Mouse (Mus musculus) hindbrain, postnatal 0 days (tissue): ENCODE results near the gene Cpt2. TPM values are rescaled to one million over a fixed set of nuclear protein-coding genes. Genes with fewer than 3 reads are reported as not detected.
A peak's percentile ranks its signal among the peaks of the same experiment; 100 is the strongest.

Source experiments
- ATAC-seq: fragments of 200-750 bp; cut with Nextera tagmentation; 2 replicates; pipeline ENCODE4 v1.8.0; 2017; ENCODE audit warnings: mild to moderate bottlenecking, moderate TSS enrichment, moderate library complexity
- DNase-seq: peaks from one replicate; pipeline ENCODE4 v3.0.0-alpha.2; 2015; ENCODE audit warnings: low spot score
- H3K27ac ChIP-seq: fragments of 300-500 bp; sonication (generic); 2 replicates; pipeline ENCODE4 v1.5.1; 2014; ENCODE audit warnings: mild to moderate bottlenecking
- H3K27me3 ChIP-seq: fragments of 300-500 bp; sonication (generic); 2 replicates; pipeline ENCODE4 v1.6.1; 2014; ENCODE audit warnings: low read length, mixed read lengths; ENCODE audit not compliant: insufficient read depth
- H3K36me3 ChIP-seq: fragments of 300-500 bp; sonication (generic); 2 replicates; pipeline ENCODE4 v1.6.1; 2014; ENCODE audit warnings: low read length, mixed read lengths; ENCODE audit not compliant: insufficient read depth
- H3K4me1 ChIP-seq: fragments of 300-500 bp; sonication (generic); 2 replicates; pipeline ENCODE4 v1.6.1; 2014; ENCODE audit warnings: antibody characterized with exemption, low read length, mixed read lengths; ENCODE audit not compliant: insufficient read depth
- H3K4me2 ChIP-seq: fragments of 300-500 bp; sonication (generic); 2 replicates; pipeline ENCODE4 v1.6.1; 2014; ENCODE audit warnings: low read depth, mild to moderate bottlenecking, low read length, moderate library complexity, mixed read lengths
- H3K4me3 ChIP-seq: fragments of 300-500 bp; sonication (generic); 2 replicates; pipeline ENCODE4 v1.5.1; 2014; ENCODE audit warnings: low read length
- H3K9ac ChIP-seq: fragments of 300-500 bp; sonication (generic); replicated peaks from 2 replicates; pipeline ENCODE4 v1.6.1; 2014; ENCODE audit warnings: mild to moderate bottlenecking, low read length, moderate library complexity, mixed read lengths
- H3K9me3 ChIP-seq: fragments of 300-500 bp; sonication (generic); 2 replicates; pipeline ENCODE4 v1.6.1; 2016; ENCODE audit warnings: low read length, mixed read lengths
- CTCF ChIP-seq: IDR thresholded peaks from 2 replicates; pipeline ENCODE4 v1.5.1; 2016; ENCODE audit warnings: antibody characterized with exemption, control low read depth, low read depth
- WGBS: fragments of 180-500 bp; shearing (Covaris S2); extraction: QIAGEN DNeasy Blood & Tissue Kit; methylation state at CpG from one replicate; pipeline ENCODE4 v1.1.7; 2014; 5-methylcytosine and 5-hydroxymethylcytosine counted together
- polyA plus RNA-seq: library from polyadenylated mRNA; unstranded; fragments of >200 nt; fragmentation: Nextera tagmentation; extraction: Ambion mirVana; gene quantifications from 2 replicates; pipeline ENCODE4 v1.2.1, GENCODE M21; 2015
- total RNA-seq: library from RNA; depleted of rRNA; stranded (reverse); fragments of >200 nt; gene quantifications from 2 replicates; pipeline ENCODE4 v1.2.3, GENCODE M21; 2014

Gene Cpt2
- total and polyA plus RNA-seq, 2 experiments from 2014 or later = 13.8 to 17.4 TPM

GRCm38 (mm10) chr4:107900206-107900605 lies 23.2 kb downstream of the Cpt2 start:
- H3K27me3 ChIP-seq = no peaks in the 10 kb centered on the region
- H3K9ac ChIP-seq = no peak overlapping the region
- H3K4me3 ChIP-seq = no peak overlapping the region
- H3K36me3 ChIP-seq = peaks cover 21% of the 10 kb centered on the region
- ATAC-seq = no peak
- no peak overlapping the region for H3K27ac ChIP-seq
- no peaks in the 10 kb centered on the region for H3K9me3 ChIP-seq
- no peak for TF ChIP-seq CTCF
- no peak overlapping the region for H3K4me2 ChIP-seq
- DNase-seq = no peak
- WGBS = 97% methylated on average over 3 of the region's 3 CpGs
- H3K4me1 ChIP-seq = no peaks in the 10 kb centered on the region

DNA sequence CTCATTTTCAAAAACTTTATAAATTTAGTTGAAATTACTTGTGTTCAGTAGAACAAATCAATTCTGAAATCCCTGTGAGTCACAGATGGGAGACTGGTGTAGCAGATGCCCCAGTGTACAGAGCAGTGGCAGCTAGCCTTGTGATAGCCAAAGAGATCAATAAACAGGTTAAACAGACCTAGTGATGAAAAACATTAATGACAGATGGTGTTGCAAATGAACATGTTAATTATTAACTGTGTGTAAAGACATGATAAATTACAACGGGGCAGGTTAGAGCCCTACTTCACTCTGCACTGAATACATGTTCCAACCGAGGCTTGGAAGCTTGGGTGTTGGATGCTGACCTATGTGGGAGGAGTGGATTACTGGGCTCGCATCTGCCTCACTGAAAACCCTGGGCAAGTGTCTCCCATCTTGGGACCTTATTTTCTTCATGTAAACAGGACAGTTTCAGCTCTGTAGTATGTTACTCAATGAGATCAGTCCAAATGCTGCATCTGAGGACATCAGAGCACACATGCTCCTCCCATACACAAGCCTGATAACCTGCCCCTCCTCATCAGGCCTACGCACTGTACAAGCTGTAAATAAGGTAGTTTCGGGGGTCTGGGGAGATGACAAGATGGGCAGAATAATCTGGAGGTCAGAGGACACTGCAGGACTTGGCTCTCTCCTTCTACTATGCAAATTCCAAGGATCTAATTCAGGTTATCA lies 24.0 kb downstream of the Cpt2 start:
- Histone ChIP-seq H3K36me3 (peaks cover 26% of the 10 kb centered on the region), H3K9me3 (no peaks in the 10 kb centered on the region), H3K4me1 (no peaks in the 10 kb centered on the region), H3K4me3 (no peak overlapping the region), H3K27ac (no peak overlapping the region), H3K4me2 (no peak overlapping the region), H3K27me3 (no peaks in the 10 kb centered on the region), H3K9ac (no peak overlapping the region)
- no peak for TF ChIP-seq CTCF
- no peak for ATAC-seq
- WGBS = 86% methylated on average over 5 of the region's 5 CpGs
- no peak for DNase-seq

- H3K36me3 ChIP-seq = peaks cover 25% of the 10 kb centered on the region
- H3K4me2 ChIP-seq = no peak overlapping the region
- DNase-seq (peak; percentile 69), ATAC-seq (no peak)
- peak; percentile 73 for TF ChIP-seq CTCF
- no peak overlapping the region for H3K27ac ChIP-seq
- no peaks in the 10 kb centered on the region for H3K9me3 ChIP-seq
- no peak overlapping the region for H3K9ac ChIP-seq
- H3K4me1 ChIP-seq = 0 out of 2 replicates have a peak, but pooled peaks cover 3% of the 10 kb centered on the region
- WGBS = 80% methylated on average over 2 of the region's 2 CpGs
- no peak overlapping the region for H3K4me3 ChIP-seq
- H3K27me3 ChIP-seq = no peaks in the 10 kb centered on the region
These were observed 30.7 kb downstream of the Cpt2 start for GRCm38 (mm10) chr4:107892663-107893062.

- WGBS = under 1% methylated on average over 48 of the region's 48 CpGs
- peak; percentile 97 for DNase-seq
These were observed 33.5 kb downstream of the Cpt2 start, which contains the start of gene 0610037L13Rik for GRCm38 (mm10) chr4:107889731-107890432. Gene 0610037L13Rik (plus strand): TSS chr4:107889813.

DNA sequence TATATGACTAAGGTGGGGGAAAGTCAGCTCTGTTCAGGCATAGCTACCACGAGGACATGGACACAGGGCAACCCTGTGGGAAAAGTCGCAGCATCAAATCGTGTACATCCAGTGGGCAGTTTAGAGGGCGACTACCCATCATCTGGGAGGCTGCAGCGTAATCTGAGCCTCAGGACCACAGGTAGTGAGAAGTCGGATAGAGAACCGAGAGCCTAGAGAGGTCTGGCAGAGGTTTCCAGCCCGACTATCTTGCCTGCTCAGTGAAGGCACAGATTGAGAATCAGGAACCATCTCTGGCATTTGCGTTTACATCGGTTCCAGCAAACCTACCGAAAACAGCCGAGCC lies 34.1 kb downstream of the Cpt2 start:
- 2% methylated on average over 12 of the region's 12 CpGs for WGBS
- H3K9ac ChIP-seq = peak overlapping the region; percentile 65
- H3K9me3 ChIP-seq = no peaks in the 10 kb centered on the region
- peak overlapping the region; percentile 81 for H3K4me2 ChIP-seq
- no peak for TF ChIP-seq CTCF
- DNase-seq (no peak), ATAC-seq (peak; percentile 48)
- H3K4me1 ChIP-seq = 0 out of 2 replicates have a peak, but pooled peaks cover 3% of the 10 kb centered on the region
- H3K36me3 ChIP-seq = peaks cover 26% of the 10 kb centered on the region
- peak overlapping the region; percentile 87 for H3K27ac ChIP-seq
- H3K4me3 ChIP-seq = peak overlapping the region; percentile 49
- H3K27me3 ChIP-seq = no peaks in the 10 kb centered on the region

More at GRCm38 (mm10) chr4:107889731-107890432, 33.5 kb downstream of the Cpt2 start, which contains the start of gene 0610037L13Rik:
- Histone ChIP-seq H3K4me2 (peak within 1 kb of the TSS; percentile 81), H3K27me3 (no peaks in the 10 kb centered on the region), H3K27ac (peak within 1 kb of the TSS; percentile 87), H3K4me3 (peak within 1 kb of the TSS; percentile 49), H3K4me1 (0 out of 2 replicates have a peak, but pooled peaks cover 3% of the 10 kb centered on the region), H3K36me3 (peaks cover 27% of the 10 kb centered on the region), H3K9me3 (no peaks in the 10 kb centered on the region), H3K9ac (peak within 1 kb of the TSS; percentile 65)
- no peak for TF ChIP-seq CTCF
- ATAC-seq = peak; percentile 94

DNA sequence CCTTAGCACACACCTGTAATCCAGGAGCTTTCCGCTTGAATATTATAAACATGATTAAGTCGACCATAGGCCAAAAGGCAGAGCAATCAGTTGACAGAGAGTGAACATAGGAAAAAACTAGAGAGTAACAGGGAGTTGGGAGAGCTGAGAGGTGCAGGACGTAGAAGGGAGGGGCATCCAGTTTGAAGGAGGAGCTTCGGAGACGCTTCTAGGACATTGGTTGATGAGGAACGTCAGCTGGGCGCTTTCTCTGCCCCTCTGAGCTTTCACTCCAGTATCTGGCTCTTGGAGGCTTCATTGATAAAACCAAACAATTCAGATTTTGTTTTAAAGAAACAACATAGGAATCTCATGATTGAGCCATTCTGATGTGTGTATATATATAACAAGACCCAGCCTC lies 37.0 kb downstream of the Cpt2 start:
- Histone ChIP-seq H3K9ac (no peak overlapping the region), H3K9me3 (no peaks in the 10 kb centered on the region), H3K4me3 (no peak overlapping the region), H3K27me3 (no peaks in the 10 kb centered on the region), H3K27ac (no peak overlapping the region), H3K36me3 (peaks cover 37% of the 10 kb centered on the region), H3K4me1 (0 out of 2 replicates have a peak, but pooled peaks cover 3% of the 10 kb centered on the region), H3K4me2 (no peak overlapping the region)
- ATAC-seq (no peak), DNase-seq (no peak)
- 74% methylated on average over 7 of the region's 7 CpGs for WGBS
- no peak for TF ChIP-seq CTCF

GRCm38 (mm10) chr4:107881631-107882030 lies 41.8 kb downstream of the Cpt2 start:
- no peaks in the 10 kb centered on the region for H3K9me3 ChIP-seq
- no peak overlapping the region for H3K4me2 ChIP-seq
- ATAC-seq (no peak), DNase-seq (no peak)
- H3K36me3 ChIP-seq = peaks cover 33% of the 10 kb centered on the region
- H3K4me3 ChIP-seq = no peak overlapping the region
- no peak overlapping the region for H3K9ac ChIP-seq
- H3K27me3 ChIP-seq = no peaks in the 10 kb centered on the region
- 92% methylated on average over 1 of the region's 1 CpGs for WGBS
- TF ChIP-seq CTCF = no peak
- H3K27ac ChIP-seq = no peak overlapping the region
- 0 out of 2 replicates have a peak, but pooled peaks cover 5% of the 10 kb centered on the region for H3K4me1 ChIP-seq
